Mouse (Mus musculus): ENCODE data around the gene Ubac2.

DNA sequence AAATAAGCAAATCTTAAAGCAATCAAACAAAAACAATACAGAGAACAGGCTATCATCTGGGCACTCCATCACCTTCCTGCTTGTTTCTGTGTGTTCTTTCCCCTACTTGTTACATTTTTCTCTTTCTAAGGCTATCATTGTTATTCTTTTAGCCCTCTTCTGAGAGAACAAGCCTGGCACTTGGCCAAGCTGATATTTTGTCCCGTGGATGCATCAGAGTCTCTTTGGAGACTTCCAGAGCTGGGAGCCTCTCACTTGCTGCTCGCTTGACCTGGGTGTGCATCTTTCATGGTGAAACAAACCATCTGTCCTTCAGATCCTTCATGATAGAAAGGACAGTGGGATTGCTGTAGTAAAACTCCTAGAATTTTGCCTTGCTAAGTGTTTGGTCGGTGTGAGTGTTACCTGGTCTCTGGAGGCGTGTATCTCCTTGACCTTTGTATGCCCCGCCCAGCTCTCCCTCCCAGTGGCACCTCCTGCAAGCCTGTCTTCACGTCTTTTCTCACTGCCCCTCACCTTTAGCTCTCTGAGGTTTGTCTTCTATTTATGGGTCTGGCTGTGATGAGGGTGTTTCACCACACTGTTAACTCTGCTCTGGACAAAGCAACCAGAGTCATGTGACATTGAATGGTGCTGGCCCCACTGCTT, 5.9 kb downstream of the Ubac2 start:
- TF ChIP-seq GATA1 (IDR thresholded peaks at IDR 0.05; ENCODE audit: low read length) = no peak
- no peak for TF ChIP-seq TAL1 (IDR thresholded peaks at IDR 0.05; ENCODE audit: low read length)
